Mouse (Mus musculus) heart, adult 2 months (tissue): ENCODE data around the gene B4galnt3. TPM values are rescaled to one million over a fixed set of nuclear protein-coding genes. Genes with fewer than 3 reads are reported as not detected.

Source experiments
- DNase-seq, 2 experiments: peaks; one replicate each; pipeline ENCODE4 v3.0.0; 2021
- H3K27ac ChIP-seq: fragments of 200-600 bp; 2 replicates; pipeline ENCODE4 v1.8.1; 2022
- H3K27me3 ChIP-seq: fragments of 200-500 bp; 2 replicates; pipeline ENCODE4 v1.6.1; 2012; ENCODE audit warnings: mild to moderate bottlenecking, low read length, inconsistent platforms, mixed read lengths; ENCODE audit not compliant: control insufficient read depth, insufficient read depth
- H3K36me3 ChIP-seq: fragments of 200-500 bp; 2 replicates; pipeline ENCODE4 v1.6.1; 2012; ENCODE audit warnings: low read length, inconsistent platforms; ENCODE audit not compliant: control insufficient read depth, insufficient read depth
- H3K4me1 ChIP-seq: fragments of 200-500 bp; 2 replicates; pipeline ENCODE4 v1.6.1; 2011; ENCODE audit warnings: low read length; ENCODE audit not compliant: control insufficient read depth, insufficient read depth
- H3K4me3 ChIP-seq: fragments of 200-600 bp; 2 replicates; pipeline ENCODE4 v1.8.1; 2022
- H3K79me2 ChIP-seq: fragments of 200-500 bp; replicated peaks from 2 replicates; pipeline ENCODE4 v1.6.1; 2012; ENCODE audit warnings: mild to moderate bottlenecking, inconsistent platforms, low read length, moderate library complexity, mixed read lengths; ENCODE audit not compliant: control insufficient read depth, insufficient read depth
- H3K9ac ChIP-seq: fragments of 200-500 bp; 2 replicates; pipeline ENCODE4 v1.6.1; 2012; ENCODE audit warnings: low read depth, mild to moderate bottlenecking, control low read depth, inconsistent platforms, low read length, mixed read lengths
- CTCF ChIP-seq: fragments of 200-600 bp; IDR thresholded peaks from 2 replicates; pipeline ENCODE4 v1.8.1; 2022; ENCODE audit warnings: antibody characterized with exemption, mild to moderate bottlenecking, moderate library complexity
- EP300 ChIP-seq: fragments of 200-500 bp; IDR thresholded peaks from 2 replicates; pipeline ENCODE4 v1.6.1; 2011; ENCODE audit warnings: low read depth, low read length, control low read depth; ENCODE audit not compliant: insufficient read depth
- POLR2A ChIP-seq: fragments of 200-500 bp; IDR thresholded peaks from 2 replicates; pipeline ENCODE4 v1.6.1; 2011; ENCODE audit warnings: mild to moderate bottlenecking, low read depth, low read length, control low read depth; ENCODE audit not compliant: insufficient read depth
- WGBS: fragments of 180-500 bp; shearing (Covaris S2); methylation state at CpG from one replicate; pipeline ENCODE4 v1.1.7; 2018; 5-methylcytosine and 5-hydroxymethylcytosine counted together
- intact Hi-C: fragments of 180-260 bp; cut with DNase I; formaldehyde crosslinking; loops from one replicate; pipeline ENCODE4 v1.15.1; 2025
- polyA plus RNA-seq: library from polyadenylated mRNA; depleted of rRNA; stranded (reverse); fragments of >200 nt; gene quantifications from 2 replicates; pipeline ENCODE4 v1.2.3, GENCODE M21; 2012
- total RNA-seq, 2 experiments: library from RNA; stranded (reverse); gene quantifications; 2 replicates each; pipeline ENCODE4 v1.2.3; 2021

B4galnt3 gene
- total and polyA plus RNA-seq, 3 experiments: 0.20 to 0.29 (median 0.20) TPM

- H3K4me3 ChIP-seq: no peak overlapping the region
- no peak for DNase-seq
- H3K36me3 ChIP-seq: no peaks in the 10 kb centered on the region
- H3K4me1 ChIP-seq: peaks cover 10% of the 10 kb centered on the region
- 28% methylated on average over 2 of the region's 2 CpGs for WGBS
- no peaks in the 10 kb centered on the region for H3K79me2 ChIP-seq
- no peaks in the 10 kb centered on the region for H3K27me3 ChIP-seq
- no peak overlapping the region for H3K27ac ChIP-seq
- no peak for TF ChIP-seq POLR2A
- no peak for TF ChIP-seq EP300
- TF ChIP-seq CTCF: peak; percentile 62
- intact Hi-C loops: loop anchor here (5.0 kb wide), 1 partner anchor 710 kb away; no protein-coding TSS in a partner anchor
- H3K9ac ChIP-seq: no peak overlapping the region
Observed at GRCm38 (mm10) chr6:120196837-120197236, 97.5 kb downstream of the B4galnt3 start.

GRCm38 (mm10) chr6:120194963-120195362 lies 99.4 kb downstream of the B4galnt3 start:
- Histone ChIP-seq H3K36me3 (no peaks in the 10 kb centered on the region), H3K4me3 (no peak overlapping the region), H3K4me1 (peaks cover 22% of the 10 kb centered on the region), H3K27ac (no peak overlapping the region), H3K79me2 (no peaks in the 10 kb centered on the region), H3K9ac (no peak overlapping the region), H3K27me3 (no peaks in the 10 kb centered on the region)
- intact Hi-C loops: loop anchor here (5.0 kb wide), 1 partner anchor 708 kb away; no protein-coding TSS in a partner anchor
- peak in 1 of 2 experiments; percentile 33 for DNase-seq
- WGBS: 45% methylated on average over 7 of the region's 7 CpGs
- TF ChIP-seq POLR2A: no peak

- Histone ChIP-seq H3K79me2 (no peaks in the 10 kb centered on the region), H3K4me1 (peaks cover 22% of the 10 kb centered on the region), H3K9ac (no peak overlapping the region), H3K27me3 (no peaks in the 10 kb centered on the region), H3K4me3 (no peak overlapping the region), H3K36me3 (no peaks in the 10 kb centered on the region), H3K27ac (no peak overlapping the region)
- intact Hi-C loops: no loop called here
- TF ChIP-seq EP300 (no peak), POLR2A (no peak), CTCF (no peak)
- WGBS: 67% methylated on average over 10 of the region's 10 CpGs
- no peak for DNase-seq
Observed at GRCm38 (mm10) chr6:120194305-120194704, 100.1 kb downstream of the B4galnt3 start.

GRCm38 (mm10) chr6:120193793-120194192 lies 100.6 kb downstream of the B4galnt3 start:
- DNase-seq: no peak
- Histone ChIP-seq H3K4me1 (peaks cover 24% of the 10 kb centered on the region), H3K36me3 (no peaks in the 10 kb centered on the region), H3K27ac (no peak overlapping the region), H3K4me3 (no peak overlapping the region), H3K27me3 (no peaks in the 10 kb centered on the region), H3K79me2 (no peaks in the 10 kb centered on the region), H3K9ac (no peak overlapping the region)
- TF ChIP-seq POLR2A: no peak
- TF ChIP-seq EP300: no peak
- TF ChIP-seq CTCF: no peak
- intact Hi-C loops: loop anchor here (1.0 kb wide), 2 partner anchors 154 to 192 kb away; no protein-coding TSS in a partner anchor
- 97% methylated on average over 1 of the region's 1 CpGs for WGBS

- no peaks in the 10 kb centered on the region for H3K36me3 ChIP-seq
- peaks cover 24% of the 10 kb centered on the region for H3K4me1 ChIP-seq
- no peak for TF ChIP-seq POLR2A
- peak; percentile 95 for TF ChIP-seq CTCF
- TF ChIP-seq EP300: peak; percentile 96
- no peaks in the 10 kb centered on the region for H3K79me2 ChIP-seq
- no peak overlapping the region for H3K9ac ChIP-seq
- no peaks in the 10 kb centered on the region for H3K27me3 ChIP-seq
- peak overlapping the region; percentile 70 for H3K27ac ChIP-seq
- WGBS: 11% methylated on average over 5 of the region's 5 CpGs
- intact Hi-C loops: loop anchor here (1.0 kb wide), 2 partner anchors 154 to 192 kb away; no protein-coding TSS in a partner anchor
- H3K4me3 ChIP-seq: no peak overlapping the region
- DNase-seq: peak; percentile 88 to 89
Observed at GRCm38 (mm10) chr6:120193174-120193573, 101.2 kb downstream of the B4galnt3 start.

- Histone ChIP-seq H3K4me3 (no peak overlapping the region), H3K4me1 (peaks cover 22% of the 10 kb centered on the region), H3K79me2 (no peaks in the 10 kb centered on the region), H3K27me3 (no peaks in the 10 kb centered on the region), H3K36me3 (no peaks in the 10 kb centered on the region), H3K27ac (peak overlapping the region; percentile 80), H3K9ac (0 out of 2 replicates have a peak overlapping the region, but pooled peaks have one; percentile 1)
- WGBS: 17% methylated on average over 15 of the region's 15 CpGs
- TF ChIP-seq POLR2A: peak; percentile 49; the same call in 1 of the 2 replicates
- no peak for TF ChIP-seq EP300
- no peak for TF ChIP-seq CTCF
- intact Hi-C loops: no loop called here
- peak; percentile 85 to 89 for DNase-seq
Observed at GRCm38 (mm10) chr6:120192211-120192870, 102.0 kb downstream of the B4galnt3 start.
